29 mouse cellular contexts compared by ENCODE assay signal in genomic region chr6:128800696-128801095, GRCm38 (mm10). TPM values are rescaled to one million over a fixed set of nuclear protein-coding genes. Genes with fewer than 3 reads are reported as not detected.
DNase-seq lines count a peak whose midpoint lies in the region; ATAC-seq and TF ChIP-seq lines count a peak whose summit lies in the region.
"Not testable (repeated sequence)": the region's sequence is repeated elsewhere in the genome, so short reads cannot be mapped to it uniquely, and the experiment has no call there.
"Had no signal": no experiment of that assay in that cellular context is flagged by ENCODE, and none has a peak within 500 bp of the region (broad histone marks: within the 10 kb centered on the region; RNA-seq: fewer than 3 reads in every experiment).

No protein-coding gene starts in this region.

- intact Hi-C loops in left cerebral cortex, adult 2 months (cut with DNase I) = loop anchor here (5.0 kb wide), 1 partner anchor 198 kb away; no protein-coding TSS in a partner anchor

- H3K4me2 ChIP-seq in forebrain, postnatal 0 days (ENCODE audit: low read depth) = 0 out of 2 replicates have a peak overlapping the region, but pooled peaks have one; percentile 10
- H3K4me2 ChIP-seq in hindbrain, embryonic 15.5 days = peak overlapping the region; percentile 38
- H3K4me2 ChIP-seq in midbrain, embryonic 16.5 days (ENCODE audit: low read length) = peak overlapping the region; percentile 39

- H3K9me3 ChIP-seq in forebrain, postnatal 0 days (ENCODE audit: low read length); hindbrain, embryonic 15.5 days; midbrain, embryonic 16.5 days (replicated peaks; ENCODE audit: control insufficient read depth, low read length, poor library complexity, severe bottlenecking): not testable (repeated sequence)

- not testable (repeated sequence) for H3K4me1 ChIP-seq in forebrain, postnatal 0 days (ENCODE audit: insufficient read depth); midbrain, embryonic 16.5 days (ENCODE audit: control insufficient read depth, insufficient read depth, low read length)
- H3K4me1 ChIP-seq in hindbrain, embryonic 15.5 days (replicated peaks) = peaks cover 20% of the 10 kb centered on the region

- H3K27ac ChIP-seq in forebrain, postnatal 0 days (ENCODE audit: low read depth, low read length) = not testable (repeated sequence)
- peak overlapping the region; percentile 63; the same call in 1 of the 2 replicates for H3K27ac ChIP-seq in hindbrain, embryonic 15.5 days (replicated peaks)
- H3K27ac ChIP-seq in left cerebral cortex, adult 2 months = 0 out of 2 replicates have a peak overlapping the region, but pooled peaks have one; percentile 21
- peak overlapping the region; percentile 66 for H3K27ac ChIP-seq in midbrain, embryonic 16.5 days (ENCODE audit: low read length)

- DNase-seq in A20 (ENCODE audit: low read depth, low spot score) = peak; percentile 52
- peak; percentile 11 for DNase-seq in cerebellum, adult 11-12 months
- DNase-seq in forebrain, postnatal 0 days; left cerebral cortex, adult 2 months (ENCODE audit: extremely low spot score in 1 of 2, low spot score in 2 of 2): not testable (repeated sequence)

- WGBS in forebrain, postnatal 0 days = 77% methylated on average over 5 of the region's 5 CpGs
- WGBS in hindbrain, embryonic 15.5 days = 77% methylated on average over 5 of the region's 5 CpGs
- 74% methylated on average over 5 of the region's 5 CpGs for WGBS in midbrain, embryonic 16.5 days

- TF ChIP-seq CTCF in forebrain, postnatal 0 days (IDR thresholded peaks at IDR 0.05; ENCODE audit: low read depth); left cerebral cortex, adult 2 months (IDR thresholded peaks at IDR 0.05): not testable (repeated sequence)

- not testable (repeated sequence) for H3K36me3 ChIP-seq in forebrain, postnatal 0 days (ENCODE audit: insufficient read depth); hindbrain, embryonic 15.5 days; midbrain, embryonic 16.5 days (ENCODE audit: control insufficient read depth, insufficient read depth, low read length)

- H3K4me3 ChIP-seq in forebrain, postnatal 0 days (ENCODE audit: low read depth, low read length); left cerebral cortex, adult 2 months; midbrain, embryonic 16.5 days (ENCODE audit: low read depth, low read length): not testable (repeated sequence)
- H3K4me3 ChIP-seq in hindbrain, embryonic 15.5 days = peak overlapping the region; percentile 7; the same call in 1 of the 2 replicates

- H3K9ac ChIP-seq in forebrain, postnatal 0 days; hindbrain, embryonic 15.5 days; midbrain, embryonic 16.5 days (ENCODE audit: low read depth, low read length): not testable (repeated sequence)

- H3K27me3 ChIP-seq in forebrain, postnatal 0 days (ENCODE audit: insufficient read depth, low read length); hindbrain, embryonic 15.5 days; midbrain, embryonic 16.5 days (ENCODE audit: control insufficient read depth, insufficient read depth, low read depth, low read length): not testable (repeated sequence)

- ATAC-seq in forebrain, postnatal 0 days; hindbrain, embryonic 15.5 days (ENCODE audit: low FRiP score, low read depth); midbrain, embryonic 16.5 days: not testable (repeated sequence)

RNA-seq across cellular contexts. Expression of gene Klrb1c, which starts 11.7 kb away (rescaled TPM):
- total RNA-seq in forebrain, postnatal 0 days (2014; rRNA removed) = 0.08 and 0.24 TPM in 2 replicates
- 0.24 TPM in 1 of 2 replicates, not detected in the other for polyA plus RNA-seq in forebrain, postnatal 0 days (2015; fragmentation: Nextera tagmentation; extraction: Ambion mirVana)
- polyA plus RNA-seq in hindbrain, embryonic 15.5 days (2015; fragmentation: Nextera tagmentation; extraction: Ambion mirVana) = 0.12 TPM in 1 of 2 replicates, not detected in the other
- not detected for total RNA-seq in left cerebral cortex, adult 2 months (2021)
- not detected in 2 replicates for polyA plus RNA-seq in midbrain, embryonic 16.5 days (2015; fragmentation: Nextera tagmentation; extraction: Ambion mirVana)
- total RNA-seq: CH12.LX; gastrocnemius, adult 18-20 months; gastrocnemius, postnatal 36 days had no signal
- polyA plus RNA-seq: embryonic facial prominence, embryonic 10.5 days; embryonic facial prominence, embryonic 13.5 days; erythroblast, embryonic 14.5 days; forebrain, embryonic 12.5 days; forebrain, embryonic 15.5 days; G1E; heart, embryonic 11.5 days; heart, embryonic 14.5 days; heart, postnatal 0 days; hindbrain, embryonic 12.5 days had no signal

RNA-seq across cellular contexts. Expression of gene Gm44511, which starts 25.4 kb away (rescaled TPM):
- not detected in 2 replicates for total RNA-seq in forebrain, postnatal 0 days (2014; rRNA removed)
- not detected in 2 replicates for polyA plus RNA-seq in forebrain, postnatal 0 days (2015; fragmentation: Nextera tagmentation; extraction: Ambion mirVana)
- polyA plus RNA-seq in hindbrain, embryonic 15.5 days (2015; fragmentation: Nextera tagmentation; extraction: Ambion mirVana) = not detected in 2 replicates
- not detected for total RNA-seq in left cerebral cortex, adult 2 months (2021)
- polyA plus RNA-seq in midbrain, embryonic 16.5 days (2015; fragmentation: Nextera tagmentation; extraction: Ambion mirVana) = not detected in 2 replicates
- total RNA-seq: adrenal gland, adult 2 months; adrenal gland, postnatal 14 days; adrenal gland, postnatal 4 days; CH12.LX; G1E; gastrocnemius, adult 18-20 months; gastrocnemius, postnatal 10 days; gastrocnemius, postnatal 36 days; granulocyte monocyte progenitor cell, adult 5-6 weeks; heart, adult 8-10 months; heart, postnatal 25 days had no signal
- polyA plus RNA-seq: adrenal gland, adult 2 months; brain, embryonic 14.5 days; cortical plate, adult 2 months; embryonic facial prominence, embryonic 10.5 days; embryonic facial prominence, embryonic 13.5 days; erythroblast, embryonic 14.5 days; forebrain, embryonic 12.5 days; forebrain, embryonic 15.5 days; G1E; heart, embryonic 11.5 days; heart, embryonic 14.5 days; heart, postnatal 0 days; hindbrain, embryonic 12.5 days; intestine, embryonic 15.5 days had no signal

RNA-seq across cellular contexts. Expression of gene Klrb1b, which starts 25.4 kb away (rescaled TPM):
- total RNA-seq in forebrain, postnatal 0 days (2014; rRNA removed) = not detected in 2 replicates
- polyA plus RNA-seq in forebrain, postnatal 0 days (2015; fragmentation: Nextera tagmentation; extraction: Ambion mirVana) = not detected in 2 replicates
- polyA plus RNA-seq in hindbrain, embryonic 15.5 days (2015; fragmentation: Nextera tagmentation; extraction: Ambion mirVana) = not detected in 2 replicates
- not detected for total RNA-seq in left cerebral cortex, adult 2 months (2021)
- polyA plus RNA-seq in midbrain, embryonic 16.5 days (2015; fragmentation: Nextera tagmentation; extraction: Ambion mirVana) = not detected in 2 replicates
- total RNA-seq: adrenal gland, postnatal 14 days; CH12.LX; gastrocnemius, adult 18-20 months; gastrocnemius, postnatal 10 days; gastrocnemius, postnatal 36 days; granulocyte monocyte progenitor cell, adult 5-6 weeks; heart, adult 8-10 months had no signal
- polyA plus RNA-seq: adrenal gland, adult 2 months; brain, embryonic 14.5 days; cortical plate, adult 2 months; embryonic facial prominence, embryonic 10.5 days; embryonic facial prominence, embryonic 13.5 days; forebrain, embryonic 12.5 days; forebrain, embryonic 15.5 days; G1E; heart, embryonic 11.5 days; heart, embryonic 14.5 days; heart, postnatal 0 days; hindbrain, embryonic 12.5 days had no signal
